Mouse (Mus musculus) liver, adult 2 months (tissue): ENCODE measurements around the gene Fam129c. TPM values are rescaled to one million over a fixed set of nuclear protein-coding genes. Genes with fewer than 3 reads are reported as not detected.

Experiments
- DNase-seq: peaks from one replicate; pipeline ENCODE4 v3.0.0-alpha.2; 2011; ENCODE audit warnings: low read depth, low spot score; ENCODE audit errors: extremely low read depth
- H3K27ac ChIP-seq: fragments of 200-500 bp; replicated peaks from 2 replicates; pipeline ENCODE4 v1.5.1; 2012; ENCODE audit warnings: low read depth, mild to moderate bottlenecking, control low read depth, inconsistent platforms, low read length; ENCODE audit not compliant: insufficient read depth
- H3K27me3 ChIP-seq: fragments of 200-500 bp; 2 replicates; pipeline ENCODE4 v1.6.1; 2012; ENCODE audit warnings: mild to moderate bottlenecking, moderate library complexity, low read length, inconsistent platforms; ENCODE audit not compliant: control insufficient read depth, insufficient read depth
- H3K36me3 ChIP-seq: fragments of 200-500 bp; 2 replicates; pipeline ENCODE4 v1.6.1; 2012; ENCODE audit warnings: low read length, inconsistent platforms; ENCODE audit not compliant: control insufficient read depth, insufficient read depth
- H3K4me1 ChIP-seq: fragments of 200-500 bp; 2 replicates; pipeline ENCODE4 v1.6.1; 2011; ENCODE audit warnings: low read length; ENCODE audit not compliant: control insufficient read depth, insufficient read depth
- H3K4me3 ChIP-seq: fragments of 200-500 bp; 2 replicates; pipeline ENCODE4 v1.5.1; 2011; ENCODE audit warnings: low read depth, mild to moderate bottlenecking, control low read depth, low read length, moderate library complexity; ENCODE audit not compliant: insufficient read depth
- H3K79me2 ChIP-seq: fragments of 200-500 bp; 2 replicates; pipeline ENCODE4 v1.6.1; 2012; ENCODE audit warnings: inconsistent platforms, mild to moderate bottlenecking, low read length, moderate library complexity; ENCODE audit not compliant: control insufficient read depth, insufficient read depth
- H3K9ac ChIP-seq: fragments of 200-500 bp; 2 replicates; pipeline ENCODE4 v1.6.1; 2012; ENCODE audit warnings: low read depth, mild to moderate bottlenecking, control low read depth, inconsistent platforms, low read length
- CTCF ChIP-seq: fragments of 200-500 bp; IDR thresholded peaks from 2 replicates; pipeline ENCODE4 v1.5.1; 2011; ENCODE audit warnings: low read depth, low read length, control low read depth
- POLR2A ChIP-seq: fragments of 200-500 bp; IDR thresholded peaks from 2 replicates; pipeline ENCODE4 v1.6.1; 2011; ENCODE audit warnings: low read length, control low read depth; ENCODE audit not compliant: insufficient read depth; ENCODE audit errors: extremely low read depth
- WGBS: fragments of 180-500 bp; shearing (Covaris S2); methylation state at CpG from one replicate; pipeline ENCODE4 v1.1.7; 2018; 5-methylcytosine and 5-hydroxymethylcytosine counted together
- polyA plus RNA-seq: library from polyadenylated mRNA; depleted of rRNA; stranded (reverse); fragments of >200 nt; gene quantifications from 2 replicates; pipeline ENCODE4 v1.2.3, GENCODE M21; 2012; rRNA removed
- total RNA-seq: library from RNA; depleted of rRNA; stranded (reverse); fragments of >200 nt; gene quantifications from 2 replicates; pipeline ENCODE4 v1.2.3, GENCODE M21; 2014; rRNA removed

Fam129c gene
- 0.92 and 1.3 TPM in 2 replicates for total RNA-seq
- polyA plus RNA-seq, result 0.73 and 2.1 TPM in 2 replicates

DNA sequence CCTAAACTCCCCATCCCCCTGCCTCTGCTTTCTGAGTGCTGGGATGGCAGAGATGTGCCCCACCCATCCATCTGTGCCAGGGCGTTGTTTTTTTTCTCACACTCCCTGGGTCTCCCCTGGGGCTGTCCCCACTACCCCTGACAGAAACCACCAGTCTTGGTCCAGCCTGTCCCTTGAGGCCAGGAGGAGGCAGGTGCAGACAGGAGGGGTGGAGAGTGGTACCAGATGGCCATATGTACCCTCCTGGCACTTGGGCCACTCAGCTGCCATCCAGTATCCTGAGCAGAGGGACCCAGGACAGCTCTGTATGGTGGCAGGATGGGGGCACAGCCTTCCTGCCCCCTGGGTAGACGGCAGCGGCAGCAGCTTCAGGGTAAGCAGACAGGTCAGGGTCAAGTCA lies at the start of gene Fam129c:
Gene Fam129c (plus strand): TSS at position 198 of the 400 bp plus-strand sequence.
- no peak for DNase-seq
- no peak for TF ChIP-seq POLR2A
- TF ChIP-seq CTCF, result no peak
- Histone ChIP-seq H3K9ac (no peak within 1 kb of the TSS), H3K36me3 (no peaks in the 10 kb centered on the region), H3K79me2 (no peaks in the 10 kb centered on the region), H3K4me1 (peaks cover 7% of the 10 kb centered on the region), H3K4me3 (no peak within 1 kb of the TSS), H3K27me3 (0 out of 2 replicates have a peak, but pooled peaks cover 3% of the 10 kb centered on the region), H3K27ac (no peak within 1 kb of the TSS)
- WGBS, result 91% methylated on average over 3 of the region's 3 CpGs

DNA sequence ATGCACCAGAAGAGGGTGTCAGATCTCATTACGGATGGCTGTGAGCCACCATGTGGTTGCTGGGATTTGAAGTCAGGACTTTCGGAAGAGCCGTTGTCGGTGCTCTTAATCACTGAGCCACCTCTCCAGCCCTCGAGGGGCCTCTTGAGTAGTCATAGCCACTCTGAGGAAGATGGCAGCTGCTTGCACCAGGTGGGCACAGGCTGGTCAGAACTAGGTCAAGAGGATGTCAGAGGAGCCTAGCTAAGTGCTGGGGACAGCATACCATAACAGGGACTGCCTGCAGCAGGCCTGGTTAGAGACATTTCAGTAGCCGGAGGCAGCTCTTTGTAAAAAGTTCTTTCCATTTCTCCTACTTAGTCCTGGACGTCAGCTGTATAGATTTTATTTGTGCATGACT lies 46.7 kb upstream of the Fam129c start:
- H3K4me3 ChIP-seq, result no peak overlapping the region
- H3K27ac ChIP-seq, result no peak overlapping the region
- DNase-seq, result no peak
- H3K4me1 ChIP-seq, result no peaks in the 10 kb centered on the region
- WGBS, result 82% methylated on average over 7 of the region's 7 CpGs
- peaks cover 2% of the 10 kb centered on the region; the same call in 1 of the 2 replicates for H3K36me3 ChIP-seq
- no peaks in the 10 kb centered on the region for H3K79me2 ChIP-seq
- TF ChIP-seq CTCF (no peak), POLR2A (no peak)
- no peaks in the 10 kb centered on the region for H3K27me3 ChIP-seq
- H3K9ac ChIP-seq, result no peak overlapping the region

GRCm38 (mm10) chr8:71552770-71553169 lies 44.7 kb upstream of the Fam129c start:
- WGBS, result 70% methylated on average over 6 of the region's 6 CpGs
- TF ChIP-seq CTCF (no peak), POLR2A (no peak)
- no peak overlapping the region for H3K9ac ChIP-seq

GRCm38 (mm10) chr8:71554001-71554400 lies 43.4 kb upstream of the Fam129c start:
- H3K4me3 ChIP-seq, result no peak overlapping the region

More at GRCm38 (mm10) chr8:71552770-71553169, 44.7 kb upstream of the Fam129c start:
- no peak for DNase-seq
- no peak overlapping the region for H3K27ac ChIP-seq
- H3K4me1 ChIP-seq, result no peaks in the 10 kb centered on the region
- no peaks in the 10 kb centered on the region for H3K27me3 ChIP-seq
- no peaks in the 10 kb centered on the region; the same call in 1 of the 2 replicates for H3K36me3 ChIP-seq
- no peaks in the 10 kb centered on the region for H3K79me2 ChIP-seq
- H3K4me3 ChIP-seq, result no peak overlapping the region

GRCm38 (mm10) chr8:71554644-71555043 lies 42.8 kb upstream of the Fam129c start:
- Histone ChIP-seq H3K79me2 (no peaks in the 10 kb centered on the region), H3K27ac (no peak overlapping the region)
- WGBS, result 78% methylated on average over 2 of the region's 2 CpGs

More at GRCm38 (mm10) chr8:71554001-71554400, 43.4 kb upstream of the Fam129c start:
- no peaks in the 10 kb centered on the region for H3K79me2 ChIP-seq
- H3K4me1 ChIP-seq, result peaks cover 5% of the 10 kb centered on the region; the same call in 1 of the 2 replicates
- H3K27ac ChIP-seq, result no peak overlapping the region
- H3K27me3 ChIP-seq, result peaks cover 6% of the 10 kb centered on the region
- WGBS, result 76% methylated on average over 6 of the region's 6 CpGs
- no peak for DNase-seq
- no peaks in the 10 kb centered on the region for H3K36me3 ChIP-seq
- H3K9ac ChIP-seq, result no peak overlapping the region
- TF ChIP-seq POLR2A (no peak), CTCF (no peak)

DNA sequence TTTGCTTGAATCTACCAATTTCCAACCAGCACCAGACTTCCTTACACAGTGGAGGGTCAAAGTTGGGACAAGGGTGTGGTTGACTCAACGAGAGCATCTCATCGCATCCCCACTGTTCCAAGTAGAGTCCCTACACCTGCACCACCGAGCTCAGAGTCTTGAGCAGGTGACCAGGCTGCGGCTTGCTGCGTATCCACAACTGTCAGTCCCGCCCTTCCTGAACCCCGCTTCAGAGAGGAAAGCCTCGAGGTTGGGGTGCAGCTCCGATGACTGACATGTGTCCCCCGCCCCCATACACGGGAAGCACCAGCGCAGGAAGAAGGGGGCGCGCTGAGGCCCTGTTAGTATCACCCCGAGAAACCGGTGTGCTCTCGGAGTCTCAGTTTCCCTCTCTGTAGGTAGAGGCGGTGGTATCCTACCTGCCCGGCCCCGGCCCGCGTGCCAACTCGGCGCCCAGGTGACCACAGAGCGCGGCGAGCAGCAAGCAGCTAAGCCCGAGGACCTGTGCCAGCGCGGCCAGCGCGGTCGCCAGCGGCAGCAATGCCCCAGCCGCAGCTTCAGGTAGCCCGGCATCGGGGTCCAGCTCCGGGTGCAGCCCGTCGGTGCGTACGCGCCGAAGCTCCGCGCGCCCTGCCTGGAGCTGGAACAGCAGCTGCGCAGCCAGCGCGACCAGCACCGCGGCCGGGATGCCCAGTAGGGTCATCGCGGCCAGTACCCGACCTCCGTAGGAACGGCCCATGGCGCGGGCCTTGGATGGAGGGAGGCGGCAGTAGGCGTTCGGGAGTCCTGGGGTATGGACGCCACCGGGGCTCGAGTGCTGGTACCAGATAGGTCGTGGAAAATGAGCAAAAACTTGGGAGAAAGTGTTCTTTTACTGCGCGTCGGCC lies 39.1 kb upstream of the Fam129c start, which contains the start of gene Tmem221:
Gene Tmem221 (minus strand): TSS at position 801 of the 887 bp plus-strand sequence.
- DNase-seq, result no peak
- 7% methylated on average over 70 of the region's 70 CpGs for WGBS
- Histone ChIP-seq H3K9ac (peak within 1 kb of the TSS; percentile 59), H3K4me1 (peaks cover 8% of the 10 kb centered on the region; the same call in 1 of the 2 replicates), H3K79me2 (no peaks in the 10 kb centered on the region), H3K36me3 (no peaks in the 10 kb centered on the region), H3K27me3 (peaks cover 13% of the 10 kb centered on the region), H3K27ac (no peak within 1 kb of the TSS), H3K4me3 (peak within 1 kb of the TSS; percentile 71)
- TF ChIP-seq CTCF (no peak), POLR2A (no peak)

More at GRCm38 (mm10) chr8:71554644-71555043, 42.8 kb upstream of the Fam129c start:
- no peak overlapping the region for H3K9ac ChIP-seq
- TF ChIP-seq CTCF (no peak), POLR2A (no peak)
- no peaks in the 10 kb centered on the region for H3K36me3 ChIP-seq
- H3K4me3 ChIP-seq, result no peak overlapping the region
- H3K4me1 ChIP-seq, result peaks cover 8% of the 10 kb centered on the region; the same call in 1 of the 2 replicates
- no peak for DNase-seq
- peaks cover 8% of the 10 kb centered on the region for H3K27me3 ChIP-seq
